Mouse (Mus musculus): ENCODE measurements around the gene Trp53bp1.

GRCm38 (mm10) chr2:121288901-121289729, 17.9 kb upstream of the Trp53bp1 start, which contains the start of gene Map1a:
- TF ChIP-seq CTCF (IDR thresholded peaks at IDR 0.05; ENCODE audit: low read depth, low read length) = no peak
- TF ChIP-seq POLR2A (IDR thresholded peaks at IDR 0.05; ENCODE audit: extremely low read depth, insufficient read depth, low read length) = no peak
